Mouse (Mus musculus) C2C12 (cell line): ENCODE results near the gene Gm17387.

Experiments used
- CTCF ChIP-seq: IDR thresholded peaks from one replicate; pipeline ENCODE4 v1.5.1; 2011; ENCODE audit not compliant: control insufficient read depth, insufficient read depth, insufficient read length
- MYOD1 ChIP-seq: IDR thresholded peaks from one replicate; pipeline ENCODE4 v1.6.1; 2011; ENCODE audit warnings: low read depth; ENCODE audit not compliant: control insufficient read depth, insufficient read length
- USF1 ChIP-seq: IDR thresholded peaks from one replicate; pipeline ENCODE4 v1.6.1; 2011; ENCODE audit warnings: low read depth, mild to moderate bottlenecking, control low read depth, moderate library complexity

DNA sequence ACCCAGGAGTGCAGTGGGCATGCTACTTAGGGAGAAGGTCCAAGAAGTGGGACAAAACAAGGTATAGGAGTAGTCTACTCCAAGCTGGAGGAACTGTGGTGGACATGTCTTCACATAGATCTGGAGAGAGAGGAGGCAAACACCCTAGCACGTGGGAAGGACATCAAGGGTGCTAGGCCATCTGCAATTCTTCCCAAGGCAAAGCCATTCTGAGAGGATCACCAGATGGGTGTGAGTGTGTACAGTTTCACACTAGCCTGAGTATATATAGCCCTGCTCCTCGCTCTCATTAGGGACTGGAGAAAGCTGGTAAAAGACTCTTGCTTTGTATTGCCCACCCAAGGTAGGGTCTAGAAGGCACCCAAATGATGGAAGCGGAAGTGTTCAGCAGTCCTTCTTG, 34.4 kb downstream of the Gm17387 start:
- no peak for TF ChIP-seq CTCF
- TF ChIP-seq USF1, result no peak
- TF ChIP-seq MYOD1, result no peak
